Mouse (Mus musculus) G1E (cell line): ENCODE data around the gene Rpl15.

Experiments
- CTCF ChIP-seq: IDR thresholded peaks from 2 replicates; pipeline ENCODE4 v1.5.1; 2012; ENCODE audit warnings: low read depth, low read length, inconsistent platforms, mixed read lengths
- GATA1 ChIP-seq: IDR thresholded peaks from 2 replicates; pipeline ENCODE4 v1.6.1; 2012; ENCODE audit warnings: borderline replicate concordance, low read length, inconsistent platforms, mixed read lengths
- TAL1 ChIP-seq: conservative IDR thresholded peaks from 2 replicates; pipeline ENCODE4 v1.6.1; 2012; ENCODE audit warnings: low read depth, low read length, inconsistent platforms, mixed read lengths

DNA sequence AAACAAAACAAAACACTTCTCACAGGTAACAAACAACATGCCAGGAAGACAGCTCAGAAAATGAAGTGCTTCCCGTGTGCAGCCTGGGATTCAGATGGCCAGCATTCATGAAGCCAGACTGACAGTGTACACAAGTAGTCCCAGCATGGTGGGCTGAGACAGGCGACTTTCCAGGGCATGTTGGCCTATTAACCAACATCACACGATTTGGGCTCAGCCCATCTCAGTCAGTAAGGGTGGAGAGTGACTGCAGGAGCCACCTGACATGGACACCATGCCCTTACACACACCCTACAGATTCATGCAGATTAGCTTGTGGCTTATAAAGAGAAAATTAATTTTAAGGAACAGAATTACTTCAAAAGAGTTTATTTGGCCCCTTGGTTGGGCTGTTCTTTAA, 31.6 kb upstream of the Rpl15 start:
- TF ChIP-seq TAL1: no peak
- no peak for TF ChIP-seq CTCF
- TF ChIP-seq GATA1: no peak
